Mouse (Mus musculus) forebrain, embryonic 14.5 days (tissue): ENCODE data around the gene Faf1. TPM values are rescaled to one million over a fixed set of nuclear protein-coding genes. Genes with fewer than 3 reads are reported as not detected.
A peak's percentile ranks its signal among the peaks of the same experiment; 100 is the strongest.

Experiments
- ATAC-seq: fragments of 200-750 bp; cut with Nextera tagmentation; 2 replicates; pipeline ENCODE4 v1.8.0; 2017; ENCODE audit warnings: mild to moderate bottlenecking, moderate library complexity
- DNase-seq: peaks from one replicate; pipeline ENCODE4 v3.0.0-alpha.2; 2015; ENCODE audit warnings: low spot score
- H3K27ac ChIP-seq: fragments of 300-500 bp; sonication (generic); 2 replicates; pipeline ENCODE4 v1.5.1; 2014; ENCODE audit warnings: low read depth, mild to moderate bottlenecking, control low read depth, low read length, moderate library complexity
- H3K27me3 ChIP-seq: fragments of 300-500 bp; sonication (generic); replicated peaks from 2 replicates; pipeline ENCODE4 v1.6.1; 2014; ENCODE audit warnings: low read length, control low read depth, mixed read lengths; ENCODE audit not compliant: control insufficient read depth, insufficient read depth
- H3K36me3 ChIP-seq: fragments of 300-500 bp; sonication (generic); 2 replicates; pipeline ENCODE4 v1.6.1; 2014; ENCODE audit warnings: low read length, control low read depth; ENCODE audit not compliant: control insufficient read depth, insufficient read depth
- H3K4me1 ChIP-seq: fragments of 300-500 bp; sonication (generic); 2 replicates; pipeline ENCODE4 v1.6.1; 2014; ENCODE audit warnings: antibody characterized with exemption, low read length, control low read depth; ENCODE audit not compliant: control insufficient read depth, insufficient read depth
- H3K4me2 ChIP-seq: fragments of 300-500 bp; sonication (generic); 2 replicates; pipeline ENCODE4 v1.6.1; 2014; ENCODE audit warnings: mild to moderate bottlenecking, control low read depth, low read length
- H3K4me3 ChIP-seq: fragments of 300-500 bp; sonication (generic); 2 replicates; pipeline ENCODE4 v1.5.1; 2014; ENCODE audit warnings: low read depth, low read length, control low read depth
- H3K9ac ChIP-seq: fragments of 300-500 bp; sonication (generic); 2 replicates; pipeline ENCODE4 v1.6.1; 2014; ENCODE audit warnings: mild to moderate bottlenecking, low read length, control low read depth, moderate library complexity
- H3K9me3 ChIP-seq: fragments of 300-500 bp; sonication (generic); replicated peaks from 2 replicates; pipeline ENCODE4 v1.6.1; 2016; ENCODE audit warnings: low read length, control low read depth, mixed read lengths; ENCODE audit not compliant: control insufficient read depth
- WGBS: fragments of 180-500 bp; shearing (Covaris S2); extraction: QIAGEN DNeasy Blood & Tissue Kit; methylation state at CpG from one replicate; pipeline ENCODE4 v1.1.7; 2014; 5-methylcytosine and 5-hydroxymethylcytosine counted together
- polyA plus RNA-seq: library from polyadenylated mRNA; unstranded; fragments of >200 nt; fragmentation: Nextera tagmentation; extraction: Ambion mirVana; gene quantifications from 2 replicates; pipeline ENCODE4 v1.2.1, GENCODE M21; 2014

Faf1 gene
- polyA plus RNA-seq, 1 experiment from 2014 or later = 34.8 TPM

DNA sequence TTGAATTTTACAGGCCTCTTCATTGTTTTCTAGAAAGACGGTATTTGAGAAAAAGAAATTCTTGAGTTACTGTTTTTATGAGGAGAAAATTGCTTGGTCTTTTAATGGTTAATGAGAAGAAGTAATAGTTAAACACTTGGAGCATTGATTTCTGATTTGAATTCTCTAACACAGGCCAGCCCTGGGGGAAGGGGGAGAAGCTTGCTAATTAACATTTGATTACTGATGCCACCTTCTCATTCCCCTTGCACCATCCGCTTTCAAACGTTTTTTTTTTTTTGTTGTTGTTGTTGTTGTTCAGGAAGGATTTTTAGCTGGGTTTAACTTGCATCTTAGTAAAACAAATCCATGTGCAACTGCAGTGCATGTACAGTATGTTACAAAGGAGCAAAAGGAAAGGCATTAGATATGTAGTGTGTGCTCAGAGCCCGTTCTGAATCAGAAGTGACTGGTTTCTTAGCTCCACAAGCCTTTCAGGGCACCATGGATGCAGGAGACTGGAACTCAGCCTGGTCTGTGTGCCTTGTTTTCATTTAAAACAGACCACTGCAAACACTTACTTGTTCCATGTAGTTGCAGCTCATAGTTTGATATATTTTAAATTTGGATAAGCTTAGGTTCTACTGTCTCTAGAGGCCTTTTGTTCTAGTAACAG is 113.1 kb downstream of the Faf1 start:
- Histone ChIP-seq H3K4me2 (no peak overlapping the region; the same call in 1 of the 2 replicates), H3K9ac (no peak overlapping the region), H3K9me3 (no peaks in the 10 kb centered on the region), H3K4me1 (peaks cover 8% of the 10 kb centered on the region), H3K27me3 (no peaks in the 10 kb centered on the region), H3K4me3 (no peak overlapping the region), H3K36me3 (no peaks in the 10 kb centered on the region), H3K27ac (peak overlapping the region; percentile 1; the same call in 1 of the 2 replicates)
- 10% methylated on average over 4 of the region's 4 CpGs for WGBS
- peak; percentile 62 for DNase-seq
- ATAC-seq = peak; percentile 75

DNA sequence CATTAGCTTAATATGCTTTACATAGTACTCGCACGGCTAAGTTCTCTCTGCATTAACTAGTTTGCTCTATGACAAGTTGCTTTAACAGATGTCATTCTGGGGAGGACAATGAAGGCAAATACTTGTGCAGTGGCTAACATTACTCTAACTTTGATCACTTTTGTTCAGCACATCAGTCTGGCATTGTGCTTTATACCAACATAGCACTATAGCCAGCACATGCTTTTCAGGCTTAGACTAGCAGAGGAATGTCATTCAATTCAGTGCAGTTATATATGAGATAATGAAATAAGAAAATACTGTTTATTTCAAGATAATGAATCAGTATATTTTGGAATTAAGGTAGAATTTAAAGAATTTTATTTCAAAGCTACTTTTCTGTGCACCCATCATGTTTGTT is 115.9 kb downstream of the Faf1 start:
- Histone ChIP-seq H3K9me3 (no peaks in the 10 kb centered on the region), H3K36me3 (no peaks in the 10 kb centered on the region), H3K27me3 (no peaks in the 10 kb centered on the region), H3K9ac (no peak overlapping the region), H3K4me2 (no peak overlapping the region), H3K4me1 (peaks cover 8% of the 10 kb centered on the region), H3K27ac (no peak overlapping the region), H3K4me3 (no peak overlapping the region)
- DNase-seq = no peak
- WGBS = 13% methylated on average over 2 of the region's 2 CpGs
- ATAC-seq = 0 out of 2 replicates have a peak, but pooled peaks have one; percentile 26

DNA sequence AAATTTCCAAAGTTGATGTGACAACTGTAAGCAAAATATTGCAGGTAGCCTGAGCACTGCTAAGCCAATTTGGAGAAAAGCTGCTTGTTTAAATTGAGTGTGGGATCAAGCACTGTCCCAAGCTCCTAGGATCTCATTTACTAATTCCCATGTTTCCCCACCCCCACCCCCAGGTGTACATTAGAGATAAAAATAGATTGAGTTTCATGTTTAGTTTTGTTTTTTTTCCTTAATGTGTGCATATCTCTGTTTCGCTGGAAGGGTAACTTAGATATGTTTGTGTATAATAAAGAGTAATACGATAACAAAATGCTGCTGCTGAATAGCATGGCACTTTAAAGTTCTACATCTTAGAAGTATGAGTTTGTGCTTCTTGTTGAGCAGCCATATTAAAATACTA is 116.7 kb downstream of the Faf1 start:
- no peak overlapping the region for H3K4me3 ChIP-seq
- DNase-seq (no peak), ATAC-seq (no peak)
- peaks cover 8% of the 10 kb centered on the region for H3K4me1 ChIP-seq
- H3K36me3 ChIP-seq = no peaks in the 10 kb centered on the region
- no peak overlapping the region for H3K27ac ChIP-seq
- H3K4me2 ChIP-seq = no peak overlapping the region
- no peak overlapping the region for H3K9ac ChIP-seq
- H3K9me3 ChIP-seq = no peaks in the 10 kb centered on the region
- no peaks in the 10 kb centered on the region for H3K27me3 ChIP-seq
- 94% methylated on average over 2 of the region's 2 CpGs for WGBS

DNA sequence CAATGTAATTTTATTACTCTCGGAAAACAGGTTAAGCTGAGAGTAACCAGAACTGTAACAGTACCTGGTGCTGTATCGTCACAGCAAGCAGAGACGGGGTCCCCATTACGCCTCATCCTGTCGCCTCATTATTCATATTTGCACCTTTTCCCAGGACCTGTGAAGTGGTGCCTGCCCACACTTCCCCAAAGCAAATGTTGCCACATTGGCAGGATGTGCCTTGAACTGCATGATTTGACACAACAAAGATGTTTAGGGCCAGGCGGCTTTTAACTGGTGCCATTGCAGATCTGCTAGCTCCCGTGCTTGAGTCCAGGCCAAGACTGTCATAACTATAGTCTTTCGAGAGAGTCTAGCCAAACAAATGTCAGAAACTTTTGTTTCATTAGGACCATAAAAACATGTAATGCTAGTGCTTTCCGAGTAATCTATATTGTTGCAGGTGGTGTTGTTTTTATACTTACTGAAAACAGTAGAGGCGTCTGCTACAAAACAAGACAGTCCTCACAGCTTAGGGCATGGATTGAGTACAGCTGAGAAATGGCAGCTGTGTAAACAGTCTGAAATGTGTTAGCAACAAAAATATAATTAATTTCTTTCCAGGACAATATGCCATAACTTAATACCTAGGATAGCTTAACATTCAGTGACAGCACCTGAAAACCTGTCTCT is 121.3 kb downstream of the Faf1 start:
- no peak overlapping the region for H3K9ac ChIP-seq
- peak; percentile 74; the same call in 1 of the 2 replicates for ATAC-seq
- H3K36me3 ChIP-seq = no peaks in the 10 kb centered on the region
- no peaks in the 10 kb centered on the region for H3K9me3 ChIP-seq
- 59% methylated on average over 10 of the region's 10 CpGs for WGBS
- H3K4me3 ChIP-seq = no peak overlapping the region
- no peaks in the 10 kb centered on the region for H3K27me3 ChIP-seq
- H3K27ac ChIP-seq = no peak overlapping the region
- peaks cover 3% of the 10 kb centered on the region; the same call in 1 of the 2 replicates for H3K4me1 ChIP-seq
- no peak overlapping the region for H3K4me2 ChIP-seq
- peak; percentile 69 for DNase-seq

DNA sequence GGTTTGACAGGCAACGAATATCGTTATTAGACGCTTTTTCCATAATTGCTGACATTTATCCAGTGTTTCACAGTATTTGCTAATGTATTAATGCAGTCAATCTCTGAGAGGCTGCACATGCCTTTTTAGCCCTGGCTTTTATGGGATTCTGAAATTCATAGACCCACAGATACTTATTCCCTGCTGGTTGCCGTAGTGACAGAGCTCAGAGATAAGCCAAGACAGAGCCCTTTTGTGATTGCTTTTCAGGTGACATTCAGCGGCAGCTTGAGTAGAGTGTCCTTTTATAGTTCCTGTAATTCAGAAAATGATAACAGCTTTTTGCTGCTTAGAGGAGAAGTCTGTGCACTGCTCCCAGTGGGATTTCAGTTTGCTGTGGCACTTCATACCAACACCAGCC is 130.0 kb downstream of the Faf1 start:
- peak; percentile 64 for DNase-seq
- ATAC-seq = peak; percentile 69

DNA sequence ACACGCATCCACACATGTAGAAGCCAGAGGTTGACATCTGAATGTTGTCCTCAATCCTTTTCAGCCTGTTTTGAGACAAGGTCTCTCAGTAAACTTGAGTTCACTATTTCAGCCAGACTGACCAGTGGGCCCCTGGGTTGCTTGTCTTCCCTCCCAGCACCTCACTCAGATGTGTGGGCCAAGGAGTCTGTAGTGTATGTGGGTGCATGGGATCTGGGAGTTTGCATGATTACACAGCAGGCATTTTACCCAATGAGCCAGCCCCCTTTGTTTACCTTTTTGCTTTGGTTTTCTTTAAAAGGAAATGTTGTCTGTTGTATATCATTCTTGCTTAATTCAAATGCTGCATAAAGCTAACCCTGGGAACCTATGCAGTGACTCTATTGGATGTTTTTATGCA is 138.8 kb downstream of the Faf1 start:
- no peak for ATAC-seq
- Histone ChIP-seq H3K9me3 (no peaks in the 10 kb centered on the region), H3K9ac (no peak overlapping the region), H3K27me3 (no peaks in the 10 kb centered on the region), H3K4me2 (no peak overlapping the region), H3K36me3 (no peaks in the 10 kb centered on the region), H3K27ac (no peak overlapping the region), H3K4me1 (peaks cover 5% of the 10 kb centered on the region; the same call in 1 of the 2 replicates), H3K4me3 (no peak overlapping the region)
- 31% methylated on average over 1 of the region's 1 CpGs for whole genome bisulfite sequencing
- no peak for DNase-seq

More for the DNA sequence above, 130.0 kb downstream of the Faf1 start:
- H3K27me3 ChIP-seq = no peaks in the 10 kb centered on the region
- no peak overlapping the region for H3K27ac ChIP-seq
- WGBS = 33% methylated on average over 5 of the region's 5 CpGs
- H3K9me3 ChIP-seq = no peaks in the 10 kb centered on the region
- H3K36me3 ChIP-seq = no peaks in the 10 kb centered on the region
- no peaks in the 10 kb centered on the region; the same call in 1 of the 2 replicates for H3K4me1 ChIP-seq
- H3K9ac ChIP-seq = no peak overlapping the region
- H3K4me2 ChIP-seq = no peak overlapping the region
- no peak overlapping the region for H3K4me3 ChIP-seq

DNA sequence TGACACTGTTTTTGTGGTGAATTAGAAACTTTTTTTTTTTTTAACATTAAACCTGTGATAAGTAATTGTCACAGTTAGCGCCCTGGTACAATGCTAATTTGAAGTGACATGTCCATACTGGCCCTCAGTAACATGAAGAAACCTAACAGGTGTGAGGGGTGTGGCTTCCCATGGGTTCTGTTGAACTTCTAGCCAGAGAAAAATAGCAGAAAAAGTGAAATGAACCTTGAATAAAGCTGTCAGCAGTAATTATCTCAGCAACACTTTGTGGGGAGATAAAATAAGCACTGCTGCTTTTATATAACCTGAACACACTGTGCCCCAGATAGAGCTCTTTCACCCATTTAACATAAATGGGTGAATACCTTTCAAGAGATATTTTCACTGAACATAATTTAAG is 139.2 kb downstream of the Faf1 start:
- no peaks in the 10 kb centered on the region for H3K36me3 ChIP-seq
- peaks cover 5% of the 10 kb centered on the region; the same call in 1 of the 2 replicates for H3K4me1 ChIP-seq
- H3K27me3 ChIP-seq = no peaks in the 10 kb centered on the region
- ATAC-seq = 0 out of 2 replicates have a peak, but pooled peaks have one; percentile 54
- no peak overlapping the region for H3K4me2 ChIP-seq
- H3K4me3 ChIP-seq = no peak overlapping the region
- H3K27ac ChIP-seq = no peak overlapping the region
- no peaks in the 10 kb centered on the region for H3K9me3 ChIP-seq
- 18% methylated on average over 1 of the region's 1 CpGs for WGBS
- H3K9ac ChIP-seq = no peak overlapping the region
- DNase-seq = peak; percentile 38

DNA sequence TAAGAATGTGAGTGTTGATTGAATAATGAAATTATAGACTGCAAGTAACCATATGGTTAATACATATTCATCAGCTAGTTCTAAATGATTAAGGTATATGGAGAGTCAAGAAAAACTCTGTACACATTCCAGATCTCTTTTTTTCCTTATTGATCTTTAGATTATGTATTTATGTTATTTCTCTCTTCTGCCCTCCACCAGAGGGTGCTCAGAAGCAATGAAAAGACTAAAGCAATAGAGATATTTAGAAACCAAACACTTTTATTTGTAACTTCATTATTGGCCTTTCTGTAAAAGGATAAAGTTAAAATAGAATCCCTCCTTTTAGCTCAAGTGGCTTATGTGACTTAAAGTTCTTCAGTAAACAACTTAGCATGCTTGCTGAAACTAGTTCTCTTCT is 143.1 kb downstream of the Faf1 start:
- Histone ChIP-seq H3K4me1 (peaks cover 5% of the 10 kb centered on the region; the same call in 1 of the 2 replicates), H3K27ac (no peak overlapping the region), H3K4me3 (no peak overlapping the region), H3K9ac (no peak overlapping the region), H3K9me3 (no peaks in the 10 kb centered on the region), H3K27me3 (no peaks in the 10 kb centered on the region), H3K36me3 (no peaks in the 10 kb centered on the region), H3K4me2 (no peak overlapping the region)
- DNase-seq = no peak
- no peak for ATAC-seq

DNA sequence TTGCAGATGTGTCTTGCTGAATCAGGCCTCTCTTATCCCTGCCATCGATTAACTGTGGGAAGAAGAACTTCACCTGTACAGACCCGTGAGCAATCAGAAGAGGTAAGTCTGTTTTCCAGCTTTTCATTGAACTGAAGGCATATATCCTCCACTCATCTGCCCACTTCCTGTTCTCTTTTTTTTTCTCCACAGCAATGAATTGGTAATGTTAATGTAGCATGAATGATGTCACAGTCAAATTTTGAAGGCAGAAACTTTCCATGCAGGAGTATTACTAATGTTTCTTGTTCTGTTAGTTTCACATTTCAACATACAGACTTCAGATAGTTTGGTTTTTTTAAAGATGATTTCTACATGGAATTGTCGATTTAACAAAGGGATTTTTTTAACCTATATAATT is 153.4 kb downstream of the Faf1 start:
- no peaks in the 10 kb centered on the region for H3K27me3 ChIP-seq
- H3K27ac ChIP-seq = no peak overlapping the region
- H3K4me2 ChIP-seq = no peak overlapping the region
- H3K36me3 ChIP-seq = peaks cover 4% of the 10 kb centered on the region; the same call in 1 of the 2 replicates
- DNase-seq = no peak
- no peaks in the 10 kb centered on the region for H3K9me3 ChIP-seq
- H3K9ac ChIP-seq = no peak overlapping the region
- ATAC-seq = no peak
- WGBS = 95% methylated on average over 3 of the region's 3 CpGs
- no peak overlapping the region for H3K4me3 ChIP-seq
- no peaks in the 10 kb centered on the region for H3K4me1 ChIP-seq
